Mouse (Mus musculus) embryonic facial prominence, embryonic 10.5 days (tissue): ENCODE measurements around the gene Dao. TPM values are rescaled to one million over a fixed set of nuclear protein-coding genes. Genes with fewer than 3 reads are reported as not detected.
A peak's percentile ranks its signal among the peaks of the same experiment; 100 is the strongest.

Source experiments
- DNase-seq: peaks from one replicate; pipeline ENCODE4 v3.0.0-alpha.2; 2017; ENCODE audit warnings: low spot score
- H3K27ac ChIP-seq: fragments of 300-500 bp; sonication (generic); replicated peaks from 2 replicates; pipeline ENCODE4 v1.5.1; 2016; ENCODE audit warnings: mild to moderate bottlenecking
- H3K27me3 ChIP-seq: fragments of 300-500 bp; sonication (generic); replicated peaks from 2 replicates; pipeline ENCODE4 v1.6.1; 2016; ENCODE audit warnings: low read depth, mild to moderate bottlenecking; ENCODE audit not compliant: poor library complexity, severe bottlenecking
- H3K36me3 ChIP-seq: fragments of 300-500 bp; sonication (generic); replicated peaks from 2 replicates; pipeline ENCODE4 v1.6.1; 2016; ENCODE audit warnings: mild to moderate bottlenecking, moderate library complexity
- H3K4me1 ChIP-seq: fragments of 300-500 bp; sonication (generic); 2 replicates; pipeline ENCODE4 v1.6.1; 2016
- H3K4me3 ChIP-seq: fragments of 300-500 bp; sonication (generic); 2 replicates; pipeline ENCODE4 v1.5.1; 2016; ENCODE audit warnings: mild to moderate bottlenecking, moderate library complexity
- H3K9me3 ChIP-seq: fragments of 300-500 bp; sonication (generic); 2 replicates; pipeline ENCODE4 v1.6.1; 2016; ENCODE audit warnings: mild to moderate bottlenecking
- WGBS: fragments of 180-500 bp; shearing (Covaris S2); methylation state at CpG from one replicate; pipeline ENCODE4 v1.1.7; 2016; 5-methylcytosine and 5-hydroxymethylcytosine counted together
- polyA plus RNA-seq: library from polyadenylated mRNA; unstranded; fragments of >200 nt; fragmentation: Nextera tagmentation; extraction: Ambion mirVana; gene quantifications from 2 replicates; pipeline ENCODE4 v1.2.1, GENCODE M21; 2016

Dao gene
- polyA plus RNA-seq, 1 experiment from 2014 or later = not detected

DNA sequence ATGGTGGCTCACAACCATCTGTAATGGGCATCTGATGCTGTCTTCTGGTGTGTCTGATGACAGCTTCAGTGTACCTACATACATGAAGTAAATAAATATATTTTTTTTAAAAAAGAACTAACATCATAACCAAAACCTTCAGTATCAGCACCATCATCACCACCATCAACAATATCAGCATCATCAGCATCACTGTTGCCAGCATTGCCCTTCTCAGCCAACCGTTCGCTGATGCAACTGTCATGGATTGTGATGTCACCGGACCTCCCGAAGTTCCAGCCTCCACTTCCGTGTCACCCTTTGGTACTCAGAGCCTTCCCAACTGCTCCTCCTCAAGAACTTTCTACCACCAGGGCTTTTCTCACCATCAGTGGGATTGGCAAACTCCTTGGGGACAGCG, 61.7 kb downstream of the Dao start, which contains the start of gene Usp30:
Gene Usp30, plus strand, starts transcription at position 301 of the 400 bp plus-strand sequence.
- no peaks in the 10 kb centered on the region for H3K36me3 ChIP-seq
- WGBS = 93% methylated on average over 6 of the region's 6 CpGs
- H3K27ac ChIP-seq = no peak within 1 kb of the TSS
- no peak for DNase-seq
- H3K4me1 ChIP-seq = peaks cover 8% of the 10 kb centered on the region
- H3K27me3 ChIP-seq = no peaks in the 10 kb centered on the region
- H3K4me3 ChIP-seq = no peak within 1 kb of the TSS
- no peaks in the 10 kb centered on the region for H3K9me3 ChIP-seq

DNA sequence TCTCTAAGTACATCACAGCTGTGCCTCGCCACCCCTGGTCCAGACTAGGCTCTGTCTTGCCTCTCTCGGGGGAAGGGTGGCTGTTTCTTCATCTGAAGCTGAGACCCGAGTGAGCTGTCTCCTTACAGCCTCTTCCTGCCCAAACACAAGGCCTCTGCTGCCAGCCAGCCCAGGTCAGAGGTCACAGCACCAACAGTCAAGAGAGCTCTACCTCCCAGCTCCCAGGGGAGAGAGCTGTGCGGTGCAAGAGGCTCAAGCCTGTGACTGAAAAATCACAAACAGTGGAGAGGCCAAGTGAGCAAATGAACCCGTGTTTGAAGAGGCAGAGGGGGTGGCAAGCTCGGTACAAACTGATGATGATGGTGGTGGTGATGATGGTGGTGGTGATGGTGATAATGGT, 63.1 kb downstream of the Dao start:
- H3K4me3 ChIP-seq = no peak overlapping the region
- 0 out of 2 replicates have a peak, but pooled peaks cover 2% of the 10 kb centered on the region for H3K9me3 ChIP-seq
- no peak for DNase-seq
- no peaks in the 10 kb centered on the region for H3K36me3 ChIP-seq
- H3K27ac ChIP-seq = no peak overlapping the region
- WGBS = 34% methylated on average over 6 of the region's 6 CpGs
- H3K27me3 ChIP-seq = no peaks in the 10 kb centered on the region
- H3K4me1 ChIP-seq = peaks cover 8% of the 10 kb centered on the region

DNA sequence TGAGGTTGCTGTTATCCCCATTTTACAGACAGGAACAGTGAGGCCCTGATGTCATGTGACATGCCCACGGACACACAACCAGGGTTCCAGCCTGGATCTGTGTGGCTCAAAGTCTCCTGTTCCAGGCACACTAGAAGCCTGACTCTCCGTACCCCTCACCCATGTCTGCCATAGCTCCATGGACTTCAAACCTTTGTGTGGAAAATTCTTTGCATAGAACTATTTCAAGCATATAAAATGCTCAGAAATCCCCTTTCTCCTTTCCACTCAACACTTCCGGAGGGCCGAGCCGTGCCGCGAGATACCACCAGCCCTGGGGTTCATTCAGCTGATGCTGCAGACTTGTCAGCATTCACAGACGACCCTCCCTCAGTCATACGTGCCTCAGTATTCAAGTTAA, 64.0 kb downstream of the Dao start:
- H3K27me3 ChIP-seq = no peaks in the 10 kb centered on the region
- no peak overlapping the region for H3K27ac ChIP-seq
- peaks cover 14% of the 10 kb centered on the region for H3K4me1 ChIP-seq
- no peak overlapping the region for H3K4me3 ChIP-seq
- DNase-seq = no peak
- H3K36me3 ChIP-seq = no peaks in the 10 kb centered on the region
- 0 out of 2 replicates have a peak, but pooled peaks cover 2% of the 10 kb centered on the region for H3K9me3 ChIP-seq
- WGBS = 84% methylated on average over 9 of the region's 9 CpGs

DNA sequence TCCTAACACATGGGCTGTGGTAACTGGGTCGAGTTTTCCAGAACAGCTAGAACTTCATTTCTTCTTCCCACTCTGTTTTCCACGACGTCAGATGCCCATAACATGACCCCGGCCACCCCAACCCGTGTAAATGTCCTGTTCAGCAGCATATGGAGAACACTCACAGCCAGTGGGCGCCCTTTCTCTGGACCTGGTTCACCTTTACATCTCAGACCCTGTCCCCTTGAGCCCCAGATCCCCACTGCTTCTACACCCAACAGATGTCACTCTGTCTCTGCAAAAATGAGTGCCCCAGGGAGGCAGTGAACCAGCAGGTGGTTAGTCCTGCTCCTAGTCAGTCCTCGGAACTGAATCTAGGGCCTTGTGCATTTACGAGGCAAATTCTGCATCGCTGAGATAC, 64.5 kb downstream of the Dao start:
- 80% methylated on average over 9 of the region's 9 CpGs for WGBS
- 0 out of 2 replicates have a peak, but pooled peaks cover 2% of the 10 kb centered on the region for H3K9me3 ChIP-seq

DNA sequence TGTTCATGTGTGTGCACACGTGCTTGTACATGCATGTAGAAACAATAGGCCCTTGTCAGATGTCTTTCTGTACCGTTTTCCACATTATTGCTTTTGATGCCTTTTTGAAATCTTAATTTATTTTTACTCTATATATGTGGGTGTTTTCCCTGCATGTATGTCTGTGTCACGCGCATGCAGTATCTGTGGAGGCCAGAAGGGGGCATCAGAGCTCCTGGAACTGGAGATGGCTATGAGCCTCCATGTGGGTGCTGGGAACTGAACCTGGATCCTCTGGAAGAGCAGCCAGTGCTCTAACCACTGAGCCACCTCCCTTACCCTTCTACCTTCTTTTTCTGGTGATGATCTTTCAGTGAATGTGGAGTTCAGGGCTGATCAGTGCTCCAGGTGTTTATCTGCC, 67.4 kb downstream of the Dao start:
- no peak overlapping the region for H3K4me3 ChIP-seq
- no peak overlapping the region for H3K27ac ChIP-seq
- peaks cover 14% of the 10 kb centered on the region for H3K4me1 ChIP-seq
- 91% methylated on average over 4 of the region's 4 CpGs for WGBS
- 0 out of 2 replicates have a peak, but pooled peaks cover 2% of the 10 kb centered on the region for H3K9me3 ChIP-seq
- no peak for DNase-seq
- no peaks in the 10 kb centered on the region for H3K27me3 ChIP-seq
- no peaks in the 10 kb centered on the region for H3K36me3 ChIP-seq

More for the DNA sequence above, 64.5 kb downstream of the Dao start:
- no peak for DNase-seq
- Histone ChIP-seq H3K27ac (no peak overlapping the region), H3K4me1 (peaks cover 14% of the 10 kb centered on the region), H3K27me3 (no peaks in the 10 kb centered on the region), H3K4me3 (no peak overlapping the region), H3K36me3 (no peaks in the 10 kb centered on the region)

DNA sequence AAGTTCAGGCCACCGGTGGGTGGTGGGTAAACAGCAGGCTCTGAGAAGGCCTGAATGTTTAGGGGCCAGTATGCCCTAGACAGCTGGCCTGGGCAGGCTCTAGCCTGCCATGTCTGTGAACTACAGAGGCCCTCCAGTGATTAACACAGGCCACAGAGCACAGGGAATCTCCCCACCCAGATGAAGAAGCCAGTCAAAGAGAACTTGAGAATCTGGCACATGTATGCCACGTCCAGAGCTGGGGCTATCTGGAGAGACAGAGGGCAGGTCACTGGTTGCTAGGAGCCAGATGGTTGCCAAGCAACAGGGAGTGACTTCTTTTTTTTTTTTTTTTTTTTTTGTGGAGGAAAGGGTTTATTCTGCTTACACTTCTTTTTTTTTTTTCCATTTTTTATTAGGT, 68.8 kb downstream of the Dao start:
- Histone ChIP-seq H3K9me3 (0 out of 2 replicates have a peak, but pooled peaks cover 2% of the 10 kb centered on the region), H3K27ac (peak overlapping the region; percentile 35; the same call in 1 of the 2 replicates), H3K4me3 (no peak overlapping the region), H3K4me1 (peaks cover 11% of the 10 kb centered on the region), H3K27me3 (no peaks in the 10 kb centered on the region), H3K36me3 (no peaks in the 10 kb centered on the region)
- DNase-seq = peak; percentile 51
- 57% methylated on average over 2 of the region's 2 CpGs for WGBS

Other genes with a start within 250 kb of the Dao start
- gene Sart3, start 231.2 kb upstream of the Dao start, polyA plus RNA-seq = 79.0 and 80.9 TPM in 2 replicates
- 99.7 and 103 TPM in 2 replicates for gene Iscu, start 231.0 kb upstream of the Dao start, polyA plus RNA-seq
- gene Tmem119, start 203.2 kb upstream of the Dao start, polyA plus RNA-seq = 72.7 and 83.3 TPM in 2 replicates
- 0.58 and 0.83 TPM in 2 replicates for gene Selplg, start 171.1 kb upstream of the Dao start, polyA plus RNA-seq
- 178 and 198 TPM in 2 replicates for gene Coro1c, start 94.9 kb upstream of the Dao start, polyA plus RNA-seq
- gene Ssh1, start 9.8 kb upstream of the Dao start, polyA plus RNA-seq = 15.6 and 17.9 TPM in 2 replicates
- gene Usp30, start 61.8 kb downstream of the Dao start, polyA plus RNA-seq = 11.9 and 12.9 TPM in 2 replicates
- 4.2 and 4.4 TPM in 2 replicates for gene Svop, start 87.9 kb downstream of the Dao start, polyA plus RNA-seq
- gene Alkbh2, start 124.5 kb downstream of the Dao start, polyA plus RNA-seq = 12.9 and 13.4 TPM in 2 replicates
- gene Ung, start 126.7 kb downstream of the Dao start, polyA plus RNA-seq = 76.0 and 76.1 TPM in 2 replicates
- gene Acacb, start 142.8 kb downstream of the Dao start, polyA plus RNA-seq = 3.2 and 4.4 TPM in 2 replicates